14 mouse cellular contexts compared by ENCODE assay signal in genomic region chr6:88384420-88385053, GRCm38 (mm10).
DNase-seq lines count a peak whose midpoint lies in the region; ATAC-seq and TF ChIP-seq lines count a peak whose summit lies in the region.
"Had no signal": no experiment of that assay in that cellular context is flagged by ENCODE, and none has a peak within 500 bp of the region (broad histone marks: within the 10 kb centered on the region; RNA-seq: fewer than 3 reads in every experiment).

No protein-coding gene starts in this region.

- no peak for TF ChIP-seq CTCF in intestine, postnatal 0 days (IDR thresholded peaks at IDR 0.05; ENCODE audit: low read depth)

- no peaks in the 10 kb centered on the region for H3K9me3 ChIP-seq in forebrain, embryonic 10.5 days
- no peaks in the 10 kb centered on the region for H3K9me3 ChIP-seq in forebrain, embryonic 14.5 days (replicated peaks; ENCODE audit: control insufficient read depth, low read length)
- no peaks in the 10 kb centered on the region for H3K9me3 ChIP-seq in intestine, postnatal 0 days (ENCODE audit: control insufficient read depth)
- no peaks in the 10 kb centered on the region for H3K9me3 ChIP-seq in stomach, embryonic 15.5 days

- H3K4me2 ChIP-seq in forebrain, embryonic 14.5 days (ENCODE audit: low read length), result no peak overlapping the region
- no peak overlapping the region for H3K4me2 ChIP-seq in intestine, postnatal 0 days (replicated peaks; ENCODE audit: low read depth)
- H3K4me2 ChIP-seq in stomach, embryonic 15.5 days, result no peak overlapping the region

- WGBS in forebrain, embryonic 10.5 days, result 65% methylated on average over 8 of the region's 8 CpGs
- WGBS in forebrain, embryonic 14.5 days, result 79% methylated on average over 8 of the region's 8 CpGs
- WGBS in intestine, postnatal 0 days, result 54% methylated on average over 8 of the region's 8 CpGs
- WGBS in stomach, embryonic 15.5 days, result 59% methylated on average over 8 of the region's 8 CpGs

- peaks cover 56% of the 10 kb centered on the region for H3K4me1 ChIP-seq in forebrain, embryonic 10.5 days
- H3K4me1 ChIP-seq in forebrain, embryonic 14.5 days (ENCODE audit: control insufficient read depth, insufficient read depth, low read length), result peaks cover 18% of the 10 kb centered on the region
- H3K4me1 ChIP-seq in intestine, postnatal 0 days (replicated peaks; ENCODE audit: control insufficient read depth, insufficient read depth, low read length), result peaks cover 9% of the 10 kb centered on the region; the same call in 1 of the 2 replicates
- H3K4me1 ChIP-seq in stomach, embryonic 15.5 days, result peaks cover 21% of the 10 kb centered on the region

- ATAC-seq in forebrain, embryonic 14.5 days, result no peak
- peak; percentile 18; the same call in 1 of the 2 replicates for ATAC-seq in intestine, postnatal 0 days
- ATAC-seq in stomach, embryonic 15.5 days (ENCODE audit: insufficient read depth, low FRiP score, low read depth), result no peak
- no peak for ATAC-seq in megakaryocyte, adult 5-6 weeks (ENCODE audit: poor library complexity, severe bottlenecking)

- no peak for DNase-seq in forebrain, embryonic 10.5 days (ENCODE audit: extremely low spot score, low spot score)
- DNase-seq in forebrain, embryonic 14.5 days (ENCODE audit: low spot score), result no peak
- DNase-seq in kidney, postnatal 10 days, result peak; percentile 22
- no peak for DNase-seq in kidney, adult 8-10 months
- no peak for DNase-seq in frontal cortex, postnatal 36 days (ENCODE audit: low spot score in 2 of 2)
- DNase-seq: adrenal gland, adult 8-10 months; cerebellum, postnatal 14 days; gastrocnemius, postnatal 14 days; kidney, adult 18-20 months; lung, adult 18-20 months; right cerebral cortex, postnatal 4 days had no signal

- H3K9ac ChIP-seq in forebrain, embryonic 14.5 days (ENCODE audit: low read length), result no peak overlapping the region
- no peak overlapping the region for H3K9ac ChIP-seq in intestine, postnatal 0 days (ENCODE audit: low read depth, low read length)
- no peak overlapping the region for H3K9ac ChIP-seq in stomach, embryonic 15.5 days

- H3K36me3 ChIP-seq in forebrain, embryonic 10.5 days (replicated peaks), result no peaks in the 10 kb centered on the region
- no peaks in the 10 kb centered on the region for H3K36me3 ChIP-seq in forebrain, embryonic 14.5 days (ENCODE audit: control insufficient read depth, insufficient read depth, low read length)
- H3K36me3 ChIP-seq in intestine, postnatal 0 days (ENCODE audit: control insufficient read depth, insufficient read depth), result no peaks in the 10 kb centered on the region
- no peaks in the 10 kb centered on the region for H3K36me3 ChIP-seq in stomach, embryonic 15.5 days

- H3K4me3 ChIP-seq in forebrain, embryonic 10.5 days, result no peak overlapping the region
- H3K4me3 ChIP-seq in forebrain, embryonic 14.5 days (ENCODE audit: low read depth, low read length), result no peak overlapping the region
- H3K4me3 ChIP-seq in intestine, postnatal 0 days (ENCODE audit: low read depth, low read length), result no peak overlapping the region
- H3K4me3 ChIP-seq in stomach, embryonic 15.5 days (replicated peaks), result no peak overlapping the region

- peak overlapping the region; percentile 79 for H3K27ac ChIP-seq in forebrain, embryonic 10.5 days
- H3K27ac ChIP-seq in forebrain, embryonic 14.5 days (ENCODE audit: low read depth, low read length), result no peak overlapping the region
- peak overlapping the region; percentile 37; the same call in 1 of the 2 replicates for H3K27ac ChIP-seq in intestine, postnatal 0 days (ENCODE audit: low read depth, low read length)
- H3K27ac ChIP-seq in stomach, embryonic 15.5 days, result peak overlapping the region; percentile 84

- H3K27me3 ChIP-seq in forebrain, embryonic 10.5 days (ENCODE audit: poor library complexity, severe bottlenecking), result no peaks in the 10 kb centered on the region
- no peaks in the 10 kb centered on the region for H3K27me3 ChIP-seq in forebrain, embryonic 14.5 days (replicated peaks; ENCODE audit: control insufficient read depth, insufficient read depth, low read length)
- no peaks in the 10 kb centered on the region for H3K27me3 ChIP-seq in intestine, postnatal 0 days (replicated peaks; ENCODE audit: control insufficient read depth, insufficient read depth, low read length)
- H3K27me3 ChIP-seq in stomach, embryonic 15.5 days (replicated peaks), result no peaks in the 10 kb centered on the region
